Mouse (Mus musculus): ENCODE measurements at regions not wholly inside any gene's neighbourhood (a gene's known extent, or its start where the extent isn't known, plus 50 kb on each side); places are given as distances from the start of the nearest gene placed in this dataset.

- TF ChIP-seq NELFE (IDR thresholded peaks at IDR 0.05; ENCODE audit: low read depth, low read length), result no peak
- no peak for TF ChIP-seq CHD1 (IDR thresholded peaks at IDR 0.05; ENCODE audit: low read depth, low read length)
Observed at GRCm38 (mm10) chr4:33737337-33737736, 187.1 kb upstream of the Cnr1 start.
